Mouse (Mus musculus) heart, postnatal 25 days (tissue): ENCODE results near the gene Exo1. TPM values are rescaled to one million over a fixed set of nuclear protein-coding genes. Genes with fewer than 3 reads are reported as not detected.

Source experiments
- DNase-seq: peaks from one replicate; pipeline ENCODE4 v3.0.0; 2022; ENCODE audit warnings: low spot score
- intact Hi-C: fragments of 180-260 bp; cut with DNase I; formaldehyde crosslinking; loops from one replicate; pipeline ENCODE4 v1.15.1; 2025
- total RNA-seq, 2 experiments: library from RNA; stranded (reverse); gene quantifications; 2 replicates each; pipeline ENCODE4 v1.2.3; 2021

Gene Exo1
- under 1 TPM; 0.18 to 0.22 TPM for total RNA-seq

DNA sequence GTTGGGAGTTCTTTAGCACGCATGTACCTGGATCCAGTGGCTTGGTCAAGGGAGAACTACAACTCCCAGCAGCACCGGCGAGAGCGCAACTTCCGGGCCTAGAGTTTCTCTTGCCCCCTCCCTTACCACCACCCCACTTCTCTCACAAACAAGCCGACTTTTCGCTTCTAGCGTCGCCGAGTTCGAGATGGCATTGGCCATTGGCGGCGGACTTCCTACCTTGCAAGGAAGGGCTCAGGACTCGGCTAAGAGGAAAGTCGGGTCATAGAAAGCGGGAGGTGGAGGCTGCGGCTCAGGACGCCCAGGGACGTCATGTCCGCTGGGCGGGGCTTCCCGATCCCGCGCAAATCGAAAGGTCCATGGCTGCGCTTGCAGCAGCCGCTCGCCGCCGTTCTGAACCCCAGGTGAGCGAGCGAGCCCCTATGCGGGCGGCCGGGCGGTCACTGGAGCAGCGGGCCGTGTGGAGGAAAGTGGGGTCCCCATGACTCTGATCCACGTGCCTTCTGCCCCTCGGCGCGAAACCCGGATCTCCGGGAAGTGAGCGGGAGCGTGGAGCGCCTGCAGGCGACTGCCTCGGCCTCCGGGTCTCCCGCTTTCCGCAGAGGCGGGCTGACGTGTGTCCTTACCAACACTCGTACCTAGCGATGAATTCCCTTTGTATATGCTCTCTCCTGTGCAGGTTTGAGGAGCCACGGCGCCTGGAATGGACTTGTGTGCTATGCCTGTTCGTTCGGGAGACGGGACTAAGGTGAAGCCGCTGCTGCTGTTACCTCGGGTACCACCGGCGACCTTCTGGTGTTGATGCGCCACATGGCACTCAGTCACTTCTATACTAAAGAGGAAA, at the start of gene Exo1:
TSS of gene Exo1 (plus strand) at position 129 of the 844 bp plus-strand sequence.
- intact Hi-C loops, result loop anchor here (5.0 kb wide), 2 partner anchors 188 to 253 kb away; partner anchors contain the start of genes Chml, Fh1 and Opn3

DNA sequence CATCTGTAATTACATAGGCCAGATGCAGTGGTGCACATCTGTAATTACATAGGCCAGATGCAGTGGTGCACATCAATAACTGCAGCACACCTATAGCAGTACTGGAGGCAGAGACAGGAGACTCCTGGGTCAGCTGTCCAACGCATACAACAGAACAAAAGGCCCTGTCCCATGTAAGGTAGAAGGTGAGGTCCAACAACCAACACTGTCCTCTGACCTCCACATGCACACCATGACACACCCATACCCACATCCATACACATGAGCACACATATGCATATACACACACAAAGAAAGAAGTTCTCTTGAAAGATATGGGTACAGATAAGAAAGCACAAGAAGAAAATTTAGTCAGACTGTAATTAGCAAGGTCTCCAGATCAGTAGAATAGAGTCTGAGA, 24.9 kb upstream of the Exo1 start:
- intact Hi-C loops, result no loop called here
- no peak for DNase-seq

More for the DNA sequence above, at the start of gene Exo1:
- DNase-seq, result peak; percentile 74

DNA sequence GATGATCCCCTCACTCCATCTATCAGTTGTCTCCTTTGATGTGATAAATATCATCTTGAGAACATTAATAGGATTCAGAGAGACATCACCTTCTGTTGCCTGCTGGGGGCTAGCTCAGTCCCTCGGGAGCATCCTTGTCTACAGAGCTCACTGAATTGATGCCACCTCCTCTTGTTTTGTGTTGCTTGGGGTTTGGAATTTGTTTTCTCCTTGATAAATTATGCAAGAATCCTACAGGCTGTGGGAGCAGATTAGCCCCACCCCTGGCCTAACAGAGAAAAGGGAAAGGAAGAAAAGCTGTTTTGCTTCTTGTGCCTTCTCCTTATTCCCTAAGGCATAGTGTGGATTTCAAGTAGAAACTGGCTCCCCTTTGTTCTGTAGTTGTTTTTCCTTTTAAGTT, 13.3 kb upstream of the Exo1 start:
- DNase-seq, result no peak
- intact Hi-C loops, result loop anchor here (5.0 kb wide), 1 partner anchor 180 kb away; no protein-coding TSS in a partner anchor

DNA sequence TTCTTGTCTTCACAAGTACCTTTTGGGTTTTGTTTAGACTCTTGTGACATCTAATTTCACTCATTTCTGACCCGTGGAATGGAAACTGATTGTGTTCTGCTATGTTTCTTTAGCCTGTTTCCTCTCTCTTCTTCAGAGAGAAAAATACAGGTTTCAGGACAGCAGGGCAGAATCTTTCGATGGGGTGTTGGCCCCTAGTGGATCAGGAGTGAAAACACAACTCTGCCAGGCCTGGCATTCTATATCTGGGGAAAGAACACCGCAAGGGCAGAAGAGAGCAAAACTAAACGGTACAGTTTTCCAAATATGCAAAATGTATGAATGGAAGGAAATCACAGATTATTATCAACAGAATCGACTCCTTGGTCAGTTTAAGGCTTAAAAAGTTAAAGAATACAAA, 12.8 kb upstream of the Exo1 start:
- intact Hi-C loops, result loop anchor here (5.0 kb wide), 1 partner anchor 180 kb away; no protein-coding TSS in a partner anchor
- DNase-seq, result no peak

DNA sequence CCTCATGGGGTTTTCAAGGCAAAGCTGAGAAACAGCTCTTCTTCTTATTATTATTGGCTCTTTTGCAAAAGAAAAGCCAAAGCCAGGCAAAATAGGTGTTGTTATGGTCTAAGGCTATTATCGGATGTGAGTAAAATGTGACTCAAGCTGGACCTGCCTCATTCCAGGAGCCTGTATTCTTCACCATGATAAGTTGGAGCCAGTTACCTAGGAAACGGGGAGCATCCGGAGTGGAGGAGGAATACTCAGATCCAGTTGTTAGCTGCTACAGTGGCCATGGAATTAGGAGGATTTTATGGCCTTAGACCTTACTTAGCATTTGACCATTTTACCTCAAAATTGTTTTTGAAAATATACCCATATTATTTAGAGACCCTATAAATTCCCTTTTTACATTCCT, 9.7 kb upstream of the Exo1 start:
- DNase-seq, result no peak
- intact Hi-C loops, result no loop called here

DNA sequence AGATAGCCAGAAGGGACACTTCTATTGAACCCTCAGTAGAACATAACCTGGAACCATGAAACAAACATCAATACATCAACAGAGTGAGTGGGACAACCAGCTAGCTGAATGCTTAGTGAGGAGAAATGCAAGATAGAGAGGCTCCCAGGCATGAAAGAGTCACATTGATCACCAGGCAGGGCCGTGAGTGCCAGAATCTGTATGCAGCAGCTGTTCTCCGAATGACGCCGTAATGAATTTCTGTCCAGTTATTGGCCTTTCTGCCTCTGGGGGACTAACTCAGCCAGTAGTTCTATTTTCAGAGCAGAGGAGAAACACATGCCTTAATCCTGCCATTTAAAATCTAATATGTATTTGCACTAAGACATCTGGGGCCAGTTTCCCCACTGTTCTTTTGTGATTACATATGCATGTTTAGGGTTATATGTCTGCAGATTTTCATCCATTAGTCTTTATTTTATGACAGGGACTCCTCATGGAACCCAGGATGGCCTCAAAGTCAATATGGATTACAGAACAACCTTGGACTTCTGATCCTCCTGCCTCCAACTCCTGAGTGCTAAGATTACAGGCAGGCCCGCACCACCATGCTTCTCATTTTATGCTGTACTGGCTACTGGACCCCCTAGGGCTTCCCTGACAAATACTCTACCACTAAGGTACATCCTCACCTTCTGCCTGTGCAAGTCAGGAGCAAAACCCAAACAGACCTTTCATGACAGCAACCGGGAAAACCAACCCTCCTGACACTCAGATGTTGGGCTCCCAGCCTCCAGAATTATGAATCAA, 8.2 kb upstream of the Exo1 start:
- intact Hi-C loops, result no loop called here
- peak; percentile 6 for DNase-seq

DNA sequence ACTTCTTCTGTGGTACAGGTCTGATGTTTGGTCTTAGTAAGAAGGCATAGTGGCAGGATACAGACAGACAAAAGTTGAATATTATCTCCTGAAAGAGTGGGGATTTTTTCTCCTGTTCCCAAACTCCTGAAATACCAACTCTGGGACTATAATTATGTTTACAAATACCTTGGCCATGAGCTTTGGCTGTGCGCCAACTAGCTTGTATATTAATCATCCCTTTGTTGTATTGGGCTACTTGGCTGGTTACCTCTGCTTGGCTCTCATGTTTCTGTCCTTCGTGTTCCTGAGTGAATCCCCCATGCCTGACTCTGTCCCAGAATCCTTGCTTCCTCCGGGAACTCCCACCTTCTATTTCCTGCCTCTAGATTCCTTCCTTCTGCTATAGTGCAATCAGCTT, 3.0 kb downstream of the Exo1 start:
- DNase-seq, result no peak
- intact Hi-C loops, result loop anchor here (5.0 kb wide), 2 partner anchors 191 to 256 kb away; partner anchors contain the start of genes Chml, Fh1 and Opn3

DNA sequence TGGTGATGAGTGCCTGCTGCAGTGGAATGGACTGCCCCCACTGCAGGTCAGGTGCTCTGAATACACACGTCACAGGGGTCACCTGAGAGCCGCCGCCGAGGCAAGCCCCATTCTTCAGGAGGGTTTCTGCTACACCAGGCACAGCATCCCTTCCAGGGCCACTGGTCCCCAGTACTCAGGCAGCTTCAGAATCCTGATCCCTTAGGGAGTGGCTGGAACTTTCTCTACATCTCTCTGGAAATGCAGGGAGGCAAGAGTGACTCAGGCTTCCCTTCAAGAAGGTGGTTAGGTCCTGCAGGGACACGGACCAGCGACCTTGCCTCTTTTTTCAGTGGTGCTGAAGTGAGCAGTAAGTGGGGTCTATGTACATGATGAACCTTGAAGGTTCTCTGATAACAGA, 12.9 kb downstream of the Exo1 start:
- no peak for DNase-seq
- intact Hi-C loops, result no loop called here

DNA sequence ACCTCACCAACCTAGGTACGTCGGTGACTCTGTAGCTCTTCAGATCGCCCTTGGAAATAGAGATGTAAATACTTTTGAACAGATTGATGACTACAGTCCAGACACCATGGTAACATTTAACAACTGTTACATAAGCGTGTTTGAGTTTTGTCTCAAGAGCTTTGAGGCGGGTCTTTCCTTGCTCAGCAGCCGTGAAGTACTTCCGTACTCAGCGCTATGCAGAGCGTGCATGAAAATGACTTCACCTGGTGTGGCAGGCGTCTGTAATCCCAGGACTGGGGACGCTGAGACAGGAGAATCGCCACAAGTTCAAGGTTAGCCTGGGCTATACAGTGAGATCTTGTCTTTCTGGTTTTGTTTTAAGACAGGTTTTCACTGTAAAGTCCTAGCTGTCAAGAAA, 13.3 kb downstream of the Exo1 start:
- intact Hi-C loops, result no loop called here

DNA sequence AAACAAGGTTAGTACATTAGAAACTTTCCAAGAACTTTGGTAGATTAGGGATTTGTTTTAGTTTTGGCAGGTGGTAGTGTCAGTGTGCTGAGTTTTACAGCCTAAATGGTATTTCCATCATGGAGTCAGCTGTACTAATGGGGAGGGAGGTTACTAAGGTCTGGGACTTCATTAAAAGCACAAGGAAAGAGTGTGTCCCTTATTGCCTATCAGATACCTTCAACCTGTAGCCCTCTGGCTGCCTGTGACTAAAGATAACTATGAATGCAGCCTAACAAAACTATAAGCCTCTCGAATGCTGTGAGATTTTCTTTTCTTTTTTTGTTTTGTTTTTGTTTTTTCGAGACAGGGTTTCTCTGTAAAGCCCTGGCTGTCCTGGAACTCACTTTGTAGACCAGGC, 30.8 kb downstream of the Exo1 start:
- intact Hi-C loops, result no loop called here
- DNase-seq, result no peak

More for the DNA sequence above, 13.3 kb downstream of the Exo1 start:
- no peak for DNase-seq

DNA sequence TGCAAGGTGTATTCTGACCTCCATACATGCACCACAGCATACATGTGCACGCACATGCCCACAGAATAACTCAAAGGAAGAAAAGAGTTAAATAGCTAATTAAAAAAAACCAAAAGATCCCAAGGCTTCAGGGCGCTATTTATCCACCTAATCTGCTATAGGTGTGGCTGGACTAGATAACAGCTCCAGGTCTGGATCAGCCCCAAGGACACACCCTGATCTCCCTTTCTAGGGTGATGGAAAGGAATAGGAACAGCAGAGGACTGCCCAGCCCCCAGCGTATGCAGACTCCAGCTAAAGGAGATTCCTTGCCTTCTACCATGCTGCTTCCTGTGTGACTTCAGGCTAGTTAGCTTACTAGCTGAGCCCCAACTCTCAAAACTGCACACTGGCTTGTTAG, 31.7 kb downstream of the Exo1 start:
- DNase-seq, result no peak
- intact Hi-C loops, result no loop called here

DNA sequence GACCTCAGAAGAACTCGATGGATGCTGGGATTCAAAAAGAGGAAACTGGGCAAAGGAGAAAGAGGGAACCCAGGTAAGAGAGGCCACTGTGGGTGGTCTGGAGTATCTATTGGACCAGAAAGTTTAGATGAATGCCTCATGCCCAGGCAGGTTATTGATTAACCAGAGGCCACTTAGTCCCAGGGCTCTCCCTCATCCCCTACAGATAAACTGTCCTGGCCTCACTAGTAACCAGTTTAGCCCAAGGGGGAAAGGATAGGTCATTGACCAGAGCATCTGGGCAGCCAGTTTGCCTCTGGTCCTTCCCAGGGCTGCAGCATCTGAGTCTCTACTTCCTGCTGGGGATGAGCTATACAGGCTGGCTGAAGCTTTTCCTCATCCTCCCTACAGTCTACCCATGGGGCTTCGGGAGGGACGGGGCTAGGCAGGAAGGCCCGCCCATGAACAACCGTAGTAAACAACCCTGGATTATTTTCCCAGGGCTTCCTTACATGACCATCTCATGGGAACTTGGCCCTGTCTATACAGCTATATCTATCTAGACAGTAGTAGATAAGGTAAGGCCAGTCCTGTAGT, 33.4 kb downstream of the Exo1 start:
- DNase-seq, result no peak
- intact Hi-C loops, result no loop called here

DNA sequence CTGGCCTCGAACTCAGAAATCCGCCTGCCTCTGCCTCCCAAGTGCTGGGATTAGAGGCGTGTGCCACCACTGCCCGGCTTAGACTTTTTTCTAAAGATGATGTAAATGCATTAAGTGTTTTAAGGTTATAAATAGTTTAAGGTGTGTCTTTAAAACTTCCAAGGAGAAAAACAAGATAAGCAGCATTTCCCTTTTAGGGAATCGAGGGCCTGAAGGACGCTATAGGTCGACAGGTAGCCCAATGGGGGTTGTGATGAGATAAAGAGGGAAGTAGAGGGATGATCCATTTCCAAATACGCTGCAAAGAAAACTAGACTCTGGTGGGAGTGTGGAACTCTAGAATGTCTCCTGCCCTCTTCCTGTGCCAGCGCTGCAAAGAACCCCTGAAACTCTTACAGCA, 39.6 kb downstream of the Exo1 start, which contains the start of gene Gm38100:
TSS of gene Gm38100 (plus strand) at position 301 of the 400 bp plus-strand sequence.
- intact Hi-C loops, result loop anchor here (5.0 to 10.0 kb wide), 4 partner anchors 225 to 1325 kb away; partner anchors contain the start of genes Chml, Fh1, Opn3 and Wdr64
- no peak for DNase-seq

DNA sequence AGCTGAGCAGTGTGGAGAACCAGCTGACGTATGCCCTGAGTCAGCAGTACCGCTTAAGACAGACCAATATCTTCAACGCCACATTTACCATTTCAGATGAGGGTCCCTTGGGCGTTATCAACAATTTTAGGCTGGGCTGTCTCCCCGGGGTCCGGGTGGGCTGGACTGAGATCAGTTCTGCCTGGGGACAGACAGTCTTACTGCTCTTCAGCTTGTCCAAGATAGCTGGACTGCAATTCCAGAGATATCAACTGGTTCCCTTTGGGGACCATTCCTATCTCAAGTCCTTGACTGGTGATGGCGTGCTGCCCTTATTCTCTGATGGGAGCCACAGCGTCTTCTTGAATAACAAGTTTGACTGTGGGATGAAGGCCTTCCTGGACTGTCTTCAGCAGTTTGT, 40.7 kb downstream of the Exo1 start:
- DNase-seq, result no peak
- intact Hi-C loops, result loop anchor here (5.0 to 10.0 kb wide), 4 partner anchors 226 to 1326 kb away; partner anchors contain the start of genes Chml, Fh1, Opn3 and Wdr64

DNA sequence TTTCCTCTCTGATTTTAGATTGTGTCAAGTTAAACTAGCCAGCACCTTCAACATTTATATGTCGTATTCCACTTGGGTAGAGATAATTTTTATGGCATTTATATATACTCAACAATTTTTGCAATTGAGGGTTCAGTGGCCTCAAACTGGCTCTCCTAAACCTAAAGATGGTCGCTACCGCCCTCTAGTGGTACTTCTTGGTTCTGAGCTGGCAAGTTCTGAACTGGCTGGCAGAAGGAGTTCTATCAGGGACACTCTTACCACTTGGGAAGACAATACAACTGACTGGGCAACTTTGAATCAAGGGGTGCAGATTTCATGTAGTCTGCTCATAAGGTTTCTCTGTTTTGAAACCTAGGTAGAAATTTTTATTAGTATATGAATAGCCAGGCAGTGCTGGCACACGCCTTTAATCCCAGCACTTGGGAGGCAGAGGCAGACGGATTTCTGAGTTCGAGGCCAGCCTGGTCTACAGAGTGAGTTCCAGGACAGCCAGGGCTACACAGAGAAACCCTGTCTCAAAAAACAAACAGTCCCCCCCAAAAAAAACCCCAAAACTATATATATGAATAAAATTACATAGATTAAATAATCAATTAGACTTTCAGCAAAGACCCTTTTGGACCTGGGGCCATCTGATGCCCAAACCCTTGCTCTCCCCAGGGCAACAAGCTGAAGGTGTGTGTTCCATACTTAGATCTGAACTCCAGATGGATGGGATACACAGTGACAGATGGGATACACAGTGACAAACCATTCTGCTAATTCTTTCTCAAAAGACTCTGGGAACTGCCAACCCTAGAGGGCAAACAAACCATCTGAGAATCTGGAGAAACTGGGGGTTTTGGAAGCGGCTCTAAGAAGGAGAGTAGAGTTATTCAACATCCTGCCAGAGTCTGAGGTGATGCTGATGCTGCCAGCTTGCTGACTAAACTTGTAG, 43.7 kb downstream of the Exo1 start:
- intact Hi-C loops, result loop anchor here (5.0 to 10.0 kb wide), 4 partner anchors 229 to 1329 kb away; partner anchors contain the start of genes Chml, Fh1, Opn3 and Wdr64
- DNase-seq, result no peak

DNA sequence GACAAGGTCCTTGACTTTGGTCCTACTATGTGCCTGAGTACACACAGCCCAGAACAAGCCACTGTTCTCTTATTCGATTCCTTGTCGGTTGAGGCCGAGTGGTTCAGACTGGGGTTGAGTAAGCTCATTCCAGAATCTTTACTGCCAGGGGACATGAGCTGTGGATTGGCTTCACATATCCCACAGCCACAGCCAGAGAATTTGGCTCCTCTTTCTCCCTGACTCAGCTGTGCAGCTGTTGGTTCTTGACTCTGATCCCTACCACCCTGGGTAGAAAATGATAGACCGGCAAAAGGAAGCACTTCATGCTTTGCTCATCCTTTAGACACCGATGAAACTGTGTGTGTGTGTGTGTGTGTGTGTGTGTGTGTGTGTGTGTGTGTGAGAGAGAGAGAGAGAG, 51.0 kb downstream of the Exo1 start:
- intact Hi-C loops, result loop anchor here (10.0 kb wide), 1 partner anchor 933 kb away; no protein-coding TSS in a partner anchor
- DNase-seq, result no peak

DNA sequence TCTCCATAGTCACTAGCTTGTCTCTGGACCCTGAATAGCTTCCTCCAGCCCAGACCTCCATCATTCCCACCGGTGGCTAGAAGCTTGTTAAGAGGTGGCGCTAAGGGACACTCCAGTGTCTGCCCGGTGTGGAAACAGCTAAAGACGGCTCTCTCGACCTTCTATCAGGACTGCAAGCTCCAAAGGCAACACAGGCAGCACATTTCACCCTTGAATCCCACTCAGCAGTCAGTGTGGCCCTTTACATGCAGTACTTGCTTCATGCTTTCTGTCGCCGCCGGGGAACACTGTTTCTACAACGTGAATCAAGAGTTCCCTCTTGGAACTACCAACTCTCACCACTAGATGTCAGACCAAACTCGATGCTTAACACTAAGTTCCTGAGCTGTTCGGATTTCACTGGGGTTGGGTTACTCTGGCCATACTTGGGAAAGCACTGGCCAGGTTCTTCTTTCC, 55.9 kb downstream of the Exo1 start:
- DNase-seq, result no peak
- intact Hi-C loops, result loop anchor here (1.0 to 10.0 kb wide), 3 partner anchors 286 to 928 kb away; no protein-coding TSS in a partner anchor

DNA sequence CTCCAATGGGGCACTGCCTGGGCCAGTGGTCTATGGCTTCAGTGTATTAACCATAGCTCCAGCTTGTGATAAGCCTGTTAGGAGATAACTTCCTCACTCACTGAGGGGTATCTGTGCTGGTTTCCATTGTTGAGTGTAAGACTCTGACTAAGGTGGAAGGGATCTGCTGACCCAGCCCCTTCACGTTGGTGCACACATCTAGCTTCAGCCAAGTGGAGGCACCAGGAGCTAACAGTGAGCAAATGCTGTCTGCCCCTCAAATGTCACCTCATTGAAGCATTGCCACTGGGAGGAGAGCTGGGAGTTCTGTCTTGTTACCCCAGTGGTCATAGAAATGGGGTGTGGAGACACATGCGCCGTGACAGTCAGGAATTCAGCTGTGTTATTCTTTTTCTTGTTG, 58.4 kb downstream of the Exo1 start:
- intact Hi-C loops, result loop anchor here (10.0 kb wide), 1 partner anchor 926 kb away; no protein-coding TSS in a partner anchor
- no peak for DNase-seq

DNA sequence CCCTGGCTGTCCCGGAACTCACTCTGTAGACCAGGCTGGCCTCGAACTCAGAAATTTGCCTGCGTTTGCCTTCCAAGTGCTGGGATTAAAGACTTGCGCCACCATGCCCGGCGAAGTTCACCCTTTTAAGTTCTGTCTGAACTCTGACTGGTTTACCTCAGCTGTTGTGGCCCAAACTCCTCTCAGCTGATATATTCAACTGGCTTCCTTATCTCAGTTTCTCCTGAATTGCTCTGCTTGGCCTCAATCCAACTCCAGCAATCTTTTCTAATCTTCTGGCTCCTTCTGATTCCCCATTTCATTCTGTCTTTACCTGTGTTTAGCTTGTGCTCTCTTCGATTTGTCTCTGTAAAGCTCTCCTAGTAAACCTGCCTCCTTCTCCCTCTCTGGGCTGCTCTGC, 62.8 kb downstream of the Exo1 start:
- no peak for DNase-seq
- intact Hi-C loops, result no loop called here
